In genomic region chr11:117175472-117175871, GRCm38 (mm10) we compare ENCODE assay signal across 11 mouse cellular contexts. TPM values are rescaled to one million over a fixed set of nuclear protein-coding genes. Genes with fewer than 3 reads are reported as not detected.
DNase-seq lines count a peak whose midpoint lies in the region; ATAC-seq and TF ChIP-seq lines count a peak whose summit lies in the region.
"Had no signal": no experiment of that assay in that cellular context is flagged by ENCODE, and none has a peak within 500 bp of the region (broad histone marks: within the 10 kb centered on the region; RNA-seq: fewer than 3 reads in every experiment).

No protein-coding gene starts in this region.

- 70% methylated on average over 12 of the region's 12 CpGs for WGBS in liver, embryonic 14.5 days (ENCODE audit: insufficient replicate concordance)
- 72% methylated on average over 12 of the region's 12 CpGs for WGBS in liver, embryonic 12.5 days (ENCODE audit: insufficient replicate concordance)
- 62% methylated on average over 12 of the region's 12 CpGs for WGBS in limb, embryonic 14.5 days

- intact Hi-C loops in gastrocnemius, adult 2 months (cut with DNase I): loop anchor here (10.0 kb wide), 1 partner anchor 311 kb away; no protein-coding TSS in a partner anchor

- H3K9me3 ChIP-seq in liver, embryonic 14.5 days (ENCODE audit: control insufficient read depth, low read length): no peaks in the 10 kb centered on the region
- H3K9me3 ChIP-seq in liver, embryonic 12.5 days (replicated peaks): peaks cover 7% of the 10 kb centered on the region
- peaks cover 4% of the 10 kb centered on the region; the same call in 1 of the 2 replicates for H3K9me3 ChIP-seq in limb, embryonic 14.5 days (ENCODE audit: control insufficient read depth, low read length)

- no peak for DNase-seq in gastrocnemius, adult 2 months
- DNase-seq in gastrocnemius, adult 18-20 months (ENCODE audit: low spot score): no peak
- DNase-seq in liver, embryonic 14.5 days (ENCODE audit: low read depth in 3 of 3, low spot score in 3 of 3): no peak
- no peak for DNase-seq in limb, embryonic 14.5 days (ENCODE audit: low spot score)
- no peak for DNase-seq in Muller cell, postnatal 12 days (ENCODE audit: inconsistent ontology term)
- DNase-seq in T-cell, adult 2 months (ENCODE audit: low spot score): no peak

- H3K4me2 ChIP-seq in liver, embryonic 14.5 days (ENCODE audit: low read depth): peak overlapping the region; percentile 0; the same call in 1 of the 2 replicates
- no peak overlapping the region for H3K4me2 ChIP-seq in liver, embryonic 12.5 days
- H3K4me2 ChIP-seq in limb, embryonic 14.5 days (replicated peaks; ENCODE audit: low read depth, low read length, severe bottlenecking): peak overlapping the region; percentile 48

- H3K9ac ChIP-seq in liver, embryonic 14.5 days (replicated peaks): no peak overlapping the region
- no peak overlapping the region for H3K9ac ChIP-seq in liver, embryonic 12.5 days
- H3K9ac ChIP-seq in limb, embryonic 14.5 days (ENCODE audit: low read depth, low read length, severe bottlenecking): no peak overlapping the region

- H3K27me3 ChIP-seq in liver, embryonic 14.5 days (ENCODE audit: control insufficient read depth, insufficient read depth, low read length): no peaks in the 10 kb centered on the region
- H3K27me3 ChIP-seq in liver, embryonic 12.5 days (replicated peaks): no peaks in the 10 kb centered on the region
- no peaks in the 10 kb centered on the region for H3K27me3 ChIP-seq in limb, embryonic 14.5 days (ENCODE audit: control insufficient read depth, insufficient read depth, low read length)

- ATAC-seq in liver, embryonic 14.5 days (ENCODE audit: insufficient read depth): no peak
- no peak for ATAC-seq in liver, embryonic 12.5 days
- ATAC-seq in limb, embryonic 14.5 days (ENCODE audit: low FRiP score, low read depth): no peak
- ATAC-seq: forebrain, embryonic 14.5 days had no signal

- no peak for TF ChIP-seq CTCF in gastrocnemius, adult 2 months (IDR thresholded peaks at IDR 0.05)
- TF ChIP-seq CTCF in liver, embryonic 14.5 days (IDR thresholded peaks at IDR 0.05; ENCODE audit: low read depth): no peak
- no peak for TF ChIP-seq CTCF in cortical plate, adult 2 months (IDR thresholded peaks at IDR 0.05; ENCODE audit: extremely low read depth, insufficient read depth, low read length)

- no peak overlapping the region for H3K4me3 ChIP-seq in gastrocnemius, adult 2 months
- no peak overlapping the region for H3K4me3 ChIP-seq in liver, embryonic 14.5 days (ENCODE audit: insufficient read depth in 1 of 2, low read depth in 2 of 2, low read length in 2 of 2)
- no peak overlapping the region for H3K4me3 ChIP-seq in liver, embryonic 12.5 days
- H3K4me3 ChIP-seq in cortical plate, adult 2 months (ENCODE audit: insufficient read depth, low read length): no peak overlapping the region
- peak overlapping the region; percentile 25; the same call in 1 of the 2 replicates for H3K4me3 ChIP-seq in limb, embryonic 14.5 days (replicated peaks; ENCODE audit: low read length)

- TF ChIP-seq EP300 in liver, embryonic 14.5 days (IDR thresholded peaks at IDR 0.05; ENCODE audit: low read depth): no peak

- H3K36me3 ChIP-seq in liver, embryonic 14.5 days (replicated peaks; ENCODE audit: control insufficient read depth, insufficient read depth, low read depth): no peaks in the 10 kb centered on the region
- no peaks in the 10 kb centered on the region for H3K36me3 ChIP-seq in liver, embryonic 12.5 days
- no peaks in the 10 kb centered on the region for H3K36me3 ChIP-seq in limb, embryonic 14.5 days (ENCODE audit: control insufficient read depth, insufficient read depth, low read length)
- H3K36me3 ChIP-seq: heart, embryonic 13.5 days; hindbrain, embryonic 10.5 days had no signal

- no peak for TF ChIP-seq POLR2A in cortical plate, adult 2 months (IDR thresholded peaks at IDR 0.05; ENCODE audit: extremely low read depth, insufficient read depth, low read length)
- no peak for TF ChIP-seq POLR2A in limb, embryonic 14.5 days (IDR thresholded peaks at IDR 0.05; ENCODE audit: borderline replicate concordance, extremely low read depth, insufficient read depth, insufficient read length)

- H3K27ac ChIP-seq in gastrocnemius, adult 2 months: peak overlapping the region; percentile 66; the same call in 1 of the 2 replicates
- H3K27ac ChIP-seq in liver, embryonic 14.5 days: no peak overlapping the region
- no peak overlapping the region for H3K27ac ChIP-seq in liver, embryonic 12.5 days
- H3K27ac ChIP-seq in cortical plate, adult 2 months (ENCODE audit: insufficient read depth, low read length): peak overlapping the region; percentile 33; the same call in 1 of the 2 replicates
- peak overlapping the region; percentile 74; the same call in 1 of the 2 replicates for H3K27ac ChIP-seq in limb, embryonic 14.5 days (replicated peaks; ENCODE audit: low read depth, low read length)

- no peaks in the 10 kb centered on the region for H3K4me1 ChIP-seq in liver, embryonic 14.5 days (replicated peaks; ENCODE audit: control insufficient read depth in 2 of 2, insufficient read depth in 2 of 2, low read length in 1 of 2)
- H3K4me1 ChIP-seq in liver, embryonic 12.5 days: peaks cover 10% of the 10 kb centered on the region; the same call in 1 of the 2 replicates
- H3K4me1 ChIP-seq in cortical plate, adult 2 months (ENCODE audit: control insufficient read depth, insufficient read depth, low read length): 0 out of 2 replicates have a peak, but pooled peaks cover 3% of the 10 kb centered on the region
- H3K4me1 ChIP-seq in limb, embryonic 14.5 days (ENCODE audit: control insufficient read depth, insufficient read depth, low read length): peaks cover 16% of the 10 kb centered on the region; the same call in 1 of the 2 replicates

RNA-seq across cellular contexts. Expression of gene Sept9, which starts 24.0 kb away (rescaled TPM):
- 10 to 100 TPM; 11.5 to 13.6 TPM for total RNA-seq in gastrocnemius, adult 2 months (2021)
- total RNA-seq in gastrocnemius, adult 18-20 months (2021): 10 to 100 TPM in 1 of 2 experiments, 1 to 10 TPM in 1; 8.0 to 16.1 TPM
- 11.8 and 14.9 TPM in 2 replicates for polyA plus RNA-seq in liver, embryonic 14.5 days (2012; rRNA removed)
- 25.5 and 30.6 TPM in 2 replicates for polyA plus RNA-seq in liver, embryonic 14.5 days (2014; fragmentation: Nextera tagmentation; extraction: Ambion mirVana)
- polyA plus RNA-seq in liver, embryonic 12.5 days (2016; fragmentation: Nextera tagmentation; extraction: Ambion mirVana): 69.8 and 72.0 TPM in 2 replicates
- polyA plus RNA-seq in cortical plate, adult 2 months (2012; rRNA removed): 34.6 and 36.9 TPM in 2 replicates
- polyA plus RNA-seq in limb, embryonic 14.5 days (2012; rRNA removed): 76.5 and 78.7 TPM in 2 replicates
- polyA plus RNA-seq in limb, embryonic 14.5 days (2014; fragmentation: Nextera tagmentation; extraction: Ambion mirVana): 125 and 136 TPM in 2 replicates

Comparison
In these comparisons a context has a peak if more than half of its experiments do, and no peak if none do; other contexts are left out.
1. H3K27ac ChIP-seq: peak in gastrocnemius, adult 2 months (single experiment), cortical plate, adult 2 months (single experiment) and limb, embryonic 14.5 days (single experiment); none in liver, embryonic 14.5 days (single experiment) and liver, embryonic 12.5 days (single experiment).